Mouse (Mus musculus) heart, adult 2 months (tissue): ENCODE results near the gene Ccdc137.

Source experiments
- CTCF ChIP-seq: fragments of 200-600 bp; IDR thresholded peaks from 2 replicates; pipeline ENCODE4 v1.8.1; 2022; ENCODE audit warnings: antibody characterized with exemption, mild to moderate bottlenecking, moderate library complexity
- EP300 ChIP-seq: fragments of 200-500 bp; IDR thresholded peaks from 2 replicates; pipeline ENCODE4 v1.6.1; 2011; ENCODE audit warnings: low read depth, low read length, control low read depth; ENCODE audit not compliant: insufficient read depth

GRCm38 (mm10) chr11:120484265-120484981 is 26.5 kb downstream of the Ccdc137 start, which contains the start of gene Mrpl12:
- TF ChIP-seq CTCF: no peak
- TF ChIP-seq EP300: peak; percentile 85; the same call in 1 of the 2 replicates
